Mouse (Mus musculus) liver, embryonic 14.5 days (tissue): ENCODE measurements around the gene Sdcbp2. TPM values are rescaled to one million over a fixed set of nuclear protein-coding genes. Genes with fewer than 3 reads are reported as not detected.

Experiments used
- ATAC-seq: fragments of 200-750 bp; cut with Nextera tagmentation; 2 replicates; pipeline ENCODE4 v1.8.0; 2017; ENCODE audit warnings: moderate number of reproducible peaks, mild to moderate bottlenecking, moderate library complexity; ENCODE audit not compliant: insufficient read depth
- DNase-seq, 3 experiments: peaks; one replicate each; pipeline ENCODE4 v3.0.0-alpha.2; 2012 to 2013; ENCODE audit warnings: low read depth in 3 of 3, low spot score in 3 of 3
- H3K27ac ChIP-seq: fragments of 300-500 bp; sonication (generic); 2 replicates; pipeline ENCODE4 v1.5.1; 2014; ENCODE audit warnings: moderate library complexity, mild to moderate bottlenecking, control low read depth, inconsistent platforms
- H3K27me3 ChIP-seq: fragments of 300-500 bp; sonication (generic); 2 replicates; pipeline ENCODE4 v1.6.1; 2014; ENCODE audit warnings: mild to moderate bottlenecking, low read length, moderate library complexity; ENCODE audit not compliant: control insufficient read depth, insufficient read depth
- H3K36me3 ChIP-seq: fragments of 300-500 bp; sonication (generic); replicated peaks from 2 replicates; pipeline ENCODE4 v1.6.1; 2014; ENCODE audit warnings: low read depth; ENCODE audit not compliant: control insufficient read depth, insufficient read depth
- H3K4me1 ChIP-seq, 2 experiments: fragments of 200-500 bp in 1 of 2; fragments of 300-500 bp in 1 of 2; sonication (generic) in 1 of 2; replicated peaks; 2 replicates each; pipeline ENCODE4 v1.6.1; 2012 to 2014; ENCODE audit warnings: antibody characterized with exemption in 1 of 2, inconsistent platforms in 1 of 2, low read length in 1 of 2; ENCODE audit not compliant: control insufficient read depth in 2 of 2, insufficient read depth in 2 of 2
- H3K4me2 ChIP-seq: fragments of 300-500 bp; sonication (generic); 2 replicates; pipeline ENCODE4 v1.6.1; 2014; ENCODE audit warnings: low read depth, mild to moderate bottlenecking, control low read depth, moderate library complexity
- H3K4me3 ChIP-seq, 2 experiments: fragments of 200-500 bp in 1 of 2; fragments of 300-500 bp in 1 of 2; sonication (generic) in 1 of 2; 2 replicates each; pipeline ENCODE4 v1.5.1; 2012 to 2014; ENCODE audit warnings: low read depth in 2 of 2, low read length in 2 of 2, mild to moderate bottlenecking in 2 of 2, control low read depth in 1 of 2, inconsistent platforms in 1 of 2, moderate library complexity in 1 of 2; ENCODE audit not compliant: insufficient read depth in 1 of 2
- H3K9ac ChIP-seq: fragments of 300-500 bp; sonication (generic); replicated peaks from 2 replicates; pipeline ENCODE4 v1.6.1; 2014; ENCODE audit warnings: mild to moderate bottlenecking, control low read depth, moderate library complexity
- H3K9me3 ChIP-seq: fragments of 300-500 bp; sonication (generic); 2 replicates; pipeline ENCODE4 v1.6.1; 2016; ENCODE audit warnings: low read length, mixed read lengths; ENCODE audit not compliant: control insufficient read depth
- CTCF ChIP-seq: IDR thresholded peaks from 2 replicates; pipeline ENCODE4 v1.5.1; 2016; ENCODE audit warnings: antibody characterized with exemption, low read depth, control low read depth
- EP300 ChIP-seq: IDR thresholded peaks from 2 replicates; pipeline ENCODE4 v1.6.1; 2016; ENCODE audit warnings: antibody characterized with exemption, low read depth
- WGBS: fragments of 180-500 bp; shearing (Covaris S2); extraction: QIAGEN DNeasy Blood & Tissue Kit; methylation state at CpG from one replicate; pipeline ENCODE4 v1.1.7; 2014; ENCODE audit not compliant: insufficient replicate concordance; 5-methylcytosine and 5-hydroxymethylcytosine counted together
- polyA plus RNA-seq, 2 experiments: library from polyadenylated mRNA; depleted of rRNA in 1 of 2; stranded (reverse) in 1 of 2; unstranded in 1 of 2; fragments of >200 nt; fragmentation: Nextera tagmentation in 1 of 2; extraction: Ambion mirVana in 1 of 2; gene quantifications; 2 replicates each; pipeline versions ENCODE4 v1.2.1 to v1.2.3; 2012 to 2014

Sdcbp2 gene
- polyA plus RNA-seq, 2 experiments, result 0.06 to 0.22 TPM

GRCm38 (mm10) chr2:151579183-151579582, 6.8 kb downstream of the Sdcbp2 start:
- Histone ChIP-seq H3K27ac (no peak overlapping the region), H3K27me3 (no peaks in the 10 kb centered on the region; the same call in none of the 2 replicates), H3K4me3 (no peak overlapping the region), H3K4me1 (peaks cover 0 to 7% of the 10 kb centered on the region in 2 experiments; a peak in 2 of 4 replicates), H3K9ac (no peak overlapping the region), H3K36me3 (no peaks in the 10 kb centered on the region), H3K9me3 (no peaks in the 10 kb centered on the region), H3K4me2 (no peak overlapping the region)
- DNase-seq (no peak), ATAC-seq (no peak)
- TF ChIP-seq EP300 (no peak), CTCF (no peak)
- WGBS, result 65% methylated on average over 4 of the region's 4 CpGs

DNA sequence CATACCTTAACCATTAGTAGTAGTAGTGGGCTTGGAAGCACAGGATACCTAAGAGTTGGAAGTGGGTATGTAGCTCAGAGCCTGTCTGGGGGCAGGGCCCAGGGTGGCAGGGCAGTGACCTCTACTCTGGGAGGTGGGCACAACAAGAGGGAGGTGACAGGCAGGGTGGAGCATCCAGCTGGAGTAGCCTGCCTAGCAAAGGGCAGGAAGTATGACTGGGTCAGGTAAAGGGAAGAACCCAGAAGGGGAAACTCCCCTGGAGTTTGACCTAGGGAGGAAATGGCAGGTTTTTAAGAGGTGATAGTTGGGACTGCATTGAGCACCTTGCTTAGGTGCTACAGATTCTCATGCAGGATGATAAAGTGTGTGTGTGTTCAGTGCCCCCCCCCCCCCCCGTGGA, 8.5 kb downstream of the Sdcbp2 start:
- DNase-seq (no peak), ATAC-seq (no peak)
- Histone ChIP-seq H3K9me3 (no peaks in the 10 kb centered on the region), H3K4me1 (peaks cover 0 to 3% of the 10 kb centered on the region in 2 experiments; a peak in 1 of 4 replicates), H3K27me3 (no peaks in the 10 kb centered on the region; the same call in 1 of the 2 replicates), H3K4me2 (no peak overlapping the region), H3K36me3 (no peaks in the 10 kb centered on the region), H3K27ac (no peak overlapping the region), H3K4me3 (no peak overlapping the region), H3K9ac (no peak overlapping the region)
- no peak for TF ChIP-seq CTCF
- TF ChIP-seq EP300, result no peak
- 10% methylated on average over 1 of the region's 1 CpGs for WGBS

DNA sequence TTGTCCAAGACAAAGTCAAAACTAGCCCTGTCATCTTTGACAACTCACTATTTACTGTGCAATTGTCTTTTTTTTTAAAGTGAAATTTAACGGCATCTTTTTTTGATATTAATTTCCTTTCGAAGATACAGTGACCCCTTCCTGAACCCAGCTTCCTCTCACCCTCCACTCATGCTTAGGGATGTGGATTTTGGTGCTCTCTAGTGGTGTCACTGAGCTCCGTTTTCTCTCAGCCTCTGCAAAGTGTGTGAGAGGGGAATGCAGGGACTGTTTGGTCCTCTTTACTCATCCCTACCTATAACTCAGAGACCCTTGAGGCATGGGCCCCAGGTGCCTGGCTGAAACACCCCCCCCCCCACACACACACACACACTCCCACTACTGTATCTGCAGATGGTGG, 13.5 kb downstream of the Sdcbp2 start:
- DNase-seq (no peak), ATAC-seq (no peak)
- TF ChIP-seq CTCF (peak; percentile 5; the same call in 1 of the 2 replicates), EP300 (no peak)

DNA sequence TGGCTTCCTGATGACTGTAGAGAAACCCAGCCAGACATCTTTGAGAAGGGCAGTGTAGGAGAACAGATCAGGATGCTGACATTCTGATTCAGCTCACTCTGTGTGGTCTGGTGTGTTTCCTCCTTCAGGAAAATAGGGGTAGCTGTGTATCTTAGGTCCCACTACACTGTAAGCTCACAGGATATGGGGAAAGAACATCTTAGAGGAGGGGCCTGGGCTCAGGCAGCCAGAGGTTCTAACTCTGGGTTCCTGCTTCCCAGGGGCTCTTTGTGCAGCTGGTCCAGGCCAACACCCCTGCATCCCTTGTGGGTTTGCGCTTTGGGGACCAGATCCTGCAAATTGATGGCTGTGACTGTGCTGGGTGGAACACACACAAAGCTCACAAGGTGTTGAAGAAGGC, 14.4 kb downstream of the Sdcbp2 start:
- H3K4me1 ChIP-seq, result 0 out of 4 replicates have a peak, but pooled peaks cover 0 to 1% of the 10 kb centered on the region in 2 experiments
- TF ChIP-seq EP300 (no peak), CTCF (no peak)
- WGBS, result 78% methylated on average over 1 of the region's 1 CpGs
- H3K9ac ChIP-seq, result no peak overlapping the region
- no peak for DNase-seq
- no peaks in the 10 kb centered on the region for H3K27me3 ChIP-seq
- no peak overlapping the region for H3K4me2 ChIP-seq
- H3K9me3 ChIP-seq, result no peaks in the 10 kb centered on the region
- no peaks in the 10 kb centered on the region for H3K36me3 ChIP-seq
- no peak overlapping the region for H3K4me3 ChIP-seq
- no peak for ATAC-seq
- no peak overlapping the region for H3K27ac ChIP-seq

More for the DNA sequence above, 13.5 kb downstream of the Sdcbp2 start:
- Histone ChIP-seq H3K27me3 (no peaks in the 10 kb centered on the region), H3K36me3 (no peaks in the 10 kb centered on the region), H3K9ac (no peak overlapping the region), H3K4me1 (0 out of 4 replicates have a peak, but pooled peaks cover 0 to 1% of the 10 kb centered on the region in 2 experiments), H3K9me3 (no peaks in the 10 kb centered on the region), H3K4me3 (no peak overlapping the region), H3K27ac (no peak overlapping the region), H3K4me2 (no peak overlapping the region)
- 53% methylated on average over 3 of the region's 3 CpGs for WGBS

- no peak overlapping the region for H3K27ac ChIP-seq
- H3K27me3 ChIP-seq, result no peaks in the 10 kb centered on the region
- TF ChIP-seq EP300, result no peak
- no peak for TF ChIP-seq CTCF
- DNase-seq, result no peak
- 11% methylated on average over 9 of the region's 9 CpGs for WGBS
- no peak overlapping the region for H3K4me2 ChIP-seq
- 0 out of 4 replicates have a peak, but pooled peaks cover 0 to 1% of the 10 kb centered on the region in 2 experiments for H3K4me1 ChIP-seq
- H3K9ac ChIP-seq, result no peak overlapping the region
- H3K9me3 ChIP-seq, result no peaks in the 10 kb centered on the region
- ATAC-seq, result no peak
- no peak overlapping the region for H3K4me3 ChIP-seq
- no peaks in the 10 kb centered on the region for H3K36me3 ChIP-seq
Observed at GRCm38 (mm10) chr2:151587306-151587705, 14.9 kb downstream of the Sdcbp2 start.
